Comparison of ENCODE assay signal across 23 mouse cellular contexts in genomic region chr5:12297331-12297730, GRCm38 (mm10).
DNase-seq lines count a peak whose midpoint lies in the region; ATAC-seq and TF ChIP-seq lines count a peak whose summit lies in the region.
"Had no signal": no experiment of that assay in that cellular context is flagged by ENCODE, and none has a peak within 500 bp of the region (broad histone marks: within the 10 kb centered on the region; RNA-seq: fewer than 3 reads in every experiment).

No protein-coding gene starts in this region.

- no peaks in the 10 kb centered on the region for H3K27me3 ChIP-seq in kidney, postnatal 0 days (ENCODE audit: insufficient read depth, low read length)
- no peaks in the 10 kb centered on the region for H3K27me3 ChIP-seq in heart, embryonic 10.5 days (ENCODE audit: insufficient read depth, poor library complexity, severe bottlenecking)
- no peaks in the 10 kb centered on the region for H3K27me3 ChIP-seq in neural tube, embryonic 15.5 days (replicated peaks)
- H3K27me3 ChIP-seq: embryonic facial prominence, embryonic 12.5 days; forebrain, embryonic 12.5 days; forebrain, embryonic 15.5 days; hindbrain, embryonic 12.5 days; hindbrain, embryonic 15.5 days had no signal

- H3K36me3 ChIP-seq in kidney, postnatal 0 days (ENCODE audit: insufficient read depth, low read length), result no peaks in the 10 kb centered on the region
- H3K36me3 ChIP-seq in heart, embryonic 10.5 days, result no peaks in the 10 kb centered on the region
- H3K36me3 ChIP-seq in neural tube, embryonic 15.5 days, result no peaks in the 10 kb centered on the region
- H3K36me3 ChIP-seq: embryonic facial prominence, embryonic 12.5 days; forebrain, embryonic 12.5 days; forebrain, embryonic 15.5 days; hindbrain, embryonic 12.5 days; hindbrain, embryonic 15.5 days had no signal

- WGBS in kidney, postnatal 0 days, result 24% methylated on average over 2 of the region's 2 CpGs
- WGBS in heart, embryonic 10.5 days, result 64% methylated on average over 2 of the region's 2 CpGs
- 72% methylated on average over 2 of the region's 2 CpGs for WGBS in neural tube, embryonic 15.5 days

- no peak overlapping the region for H3K9ac ChIP-seq in kidney, postnatal 0 days (ENCODE audit: low read depth, low read length)
- H3K9ac ChIP-seq in neural tube, embryonic 15.5 days (replicated peaks), result no peak overlapping the region
- H3K9ac ChIP-seq: embryonic facial prominence, embryonic 12.5 days; forebrain, embryonic 12.5 days; forebrain, embryonic 15.5 days; hindbrain, embryonic 12.5 days; hindbrain, embryonic 15.5 days had no signal

- no peak for TF ChIP-seq CTCF in kidney, postnatal 0 days (IDR thresholded peaks at IDR 0.05; ENCODE audit: low read depth)

- H3K4me1 ChIP-seq in kidney, postnatal 0 days (replicated peaks; ENCODE audit: insufficient read depth, low read length), result no peaks in the 10 kb centered on the region
- no peaks in the 10 kb centered on the region for H3K4me1 ChIP-seq in heart, embryonic 10.5 days
- no peaks in the 10 kb centered on the region for H3K4me1 ChIP-seq in neural tube, embryonic 15.5 days
- H3K4me1 ChIP-seq: embryonic facial prominence, embryonic 12.5 days; forebrain, embryonic 15.5 days; hindbrain, embryonic 12.5 days; hindbrain, embryonic 15.5 days had no signal

- no peak overlapping the region for H3K27ac ChIP-seq in kidney, postnatal 0 days
- no peak overlapping the region for H3K27ac ChIP-seq in heart, embryonic 10.5 days
- no peak overlapping the region for H3K27ac ChIP-seq in neural tube, embryonic 15.5 days (replicated peaks)
- H3K27ac ChIP-seq: embryonic facial prominence, embryonic 12.5 days; forebrain, embryonic 12.5 days; forebrain, embryonic 15.5 days; heart, adult 2 months; hindbrain, embryonic 12.5 days; hindbrain, embryonic 15.5 days had no signal

- peak; percentile 13 for DNase-seq in embryo, embryonic 11 days
- no peak for DNase-seq in embryo, embryonic 9.5 days (ENCODE audit: extremely low spot score)
- peak; percentile 15 for DNase-seq in kidney, postnatal 0 days (ENCODE audit: low spot score)
- DNase-seq in kidney, postnatal 10 days, result no peak
- DNase-seq in mesoderm, embryonic 11.5 days (ENCODE audit: low read depth, low spot score), result peak; percentile 34
- peak; percentile 70 for DNase-seq in retina, postnatal 1 day
- DNase-seq in heart, embryonic 10.5 days (ENCODE audit: low spot score), result no peak
- DNase-seq: adrenal gland, postnatal 10 days; adrenal gland, postnatal 36 days; cerebellum, adult 18-20 months; cerebellum, adult 9-10 months; cerebellum, postnatal 36 days; gastrocnemius, postnatal 10 days; gastrocnemius, postnatal 36 days; heart, adult 2 months had no signal

- H3K9me3 ChIP-seq in kidney, postnatal 0 days (replicated peaks; ENCODE audit: low read length), result no peaks in the 10 kb centered on the region
- H3K9me3 ChIP-seq in heart, embryonic 10.5 days, result no peaks in the 10 kb centered on the region
- H3K9me3 ChIP-seq in neural tube, embryonic 15.5 days (replicated peaks), result no peaks in the 10 kb centered on the region
- H3K9me3 ChIP-seq: embryonic facial prominence, embryonic 12.5 days; forebrain, embryonic 12.5 days; forebrain, embryonic 15.5 days; hindbrain, embryonic 12.5 days; hindbrain, embryonic 15.5 days had no signal

- no peak for ATAC-seq in kidney, postnatal 0 days (replicated peaks; ENCODE audit: low FRiP score, low read depth)
- ATAC-seq in neural tube, embryonic 15.5 days (ENCODE audit: low FRiP score), result no peak
- ATAC-seq: forebrain, embryonic 15.5 days had no signal

- no peak overlapping the region for H3K4me3 ChIP-seq in kidney, postnatal 0 days (replicated peaks; ENCODE audit: low read depth, low read length)
- no peak overlapping the region for H3K4me3 ChIP-seq in heart, embryonic 10.5 days
- no peak overlapping the region for H3K4me3 ChIP-seq in neural tube, embryonic 15.5 days (replicated peaks)
- H3K4me3 ChIP-seq: embryonic facial prominence, embryonic 12.5 days; erythroblast, embryonic 14.5 days; forebrain, embryonic 12.5 days; forebrain, embryonic 15.5 days; heart, adult 2 months; hindbrain, embryonic 12.5 days; hindbrain, embryonic 15.5 days had no signal

- H3K4me2 ChIP-seq in kidney, postnatal 0 days (ENCODE audit: low read length), result no peak overlapping the region
- no peak overlapping the region for H3K4me2 ChIP-seq in neural tube, embryonic 15.5 days
- H3K4me2 ChIP-seq: embryonic facial prominence, embryonic 12.5 days; forebrain, embryonic 12.5 days; forebrain, embryonic 15.5 days; heart, embryonic 11.5 days; hindbrain, embryonic 12.5 days; hindbrain, embryonic 15.5 days had no signal

Comparison
In these comparisons a context has a peak if more than half of its experiments do, and no peak if none do; other contexts are left out.
1. DNase-seq: peak in embryo, embryonic 11 days (single experiment), kidney, postnatal 0 days (single experiment), mesoderm, embryonic 11.5 days (single experiment) and retina, postnatal 1 day (single experiment); none in embryo, embryonic 9.5 days (single experiment), kidney, postnatal 10 days (single experiment) and heart, embryonic 10.5 days (single experiment).